ENCODE assay signal across 15 mouse cellular contexts in the genomic region with DNA sequence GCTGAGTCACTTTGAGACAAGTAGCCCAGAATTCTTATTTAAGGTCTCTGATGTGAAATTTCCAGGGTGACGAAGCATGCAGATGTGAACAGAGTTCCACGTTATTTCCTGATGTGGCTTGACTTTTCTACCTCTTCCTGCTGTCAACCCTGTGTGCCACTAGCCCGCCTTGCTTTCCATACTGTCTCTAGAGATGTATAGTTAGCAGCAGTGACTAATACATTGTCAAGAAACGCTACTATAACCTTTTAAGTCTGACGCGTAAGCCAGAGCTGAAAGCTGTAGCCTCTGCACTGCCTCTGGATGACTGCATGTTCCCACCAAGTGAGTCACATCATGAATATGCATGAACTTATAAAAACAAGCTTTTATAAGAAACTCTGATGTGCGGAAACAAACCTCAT.
DNase-seq lines count a peak whose midpoint lies in the region; ATAC-seq lines count a peak whose summit lies in the region.
"Had no signal": no experiment of that assay in that cellular context is flagged by ENCODE, and none has a peak within 500 bp of the region (broad histone marks: within the 10 kb centered on the region; RNA-seq: fewer than 3 reads in every experiment).

No protein-coding gene starts in this region.

- H3K27ac ChIP-seq in intestine, embryonic 16.5 days (ENCODE audit: low read length) = no peak overlapping the region
- H3K27ac ChIP-seq: forebrain, embryonic 15.5 days; hindbrain, embryonic 14.5 days; kidney, postnatal 0 days; liver, embryonic 14.5 days had no signal

- H3K9ac ChIP-seq in intestine, embryonic 16.5 days (ENCODE audit: low read depth, low read length) = no peak overlapping the region
- H3K9ac ChIP-seq: forebrain, embryonic 15.5 days; heart, embryonic 12.5 days; hindbrain, embryonic 14.5 days; liver, embryonic 14.5 days had no signal

- intact Hi-C loops in left cerebral cortex, postnatal 4 days (cut with DNase I) = no loop called here
- intact Hi-C loops in left cerebral cortex, postnatal 36 days (cut with DNase I) = loop anchor here (2.0 to 5.0 kb wide), 2 partner anchors 57 to 71 kb away; partner anchors contain the start of genes Pafah1b2 and Sik3

- ATAC-seq in common myeloid progenitor, adult 5-6 weeks (replicated peaks; ENCODE audit: low read depth, poor library complexity, severe bottlenecking) = peak; percentile 31; the same call in 1 of the 2 replicates
- no peak for ATAC-seq in intestine, embryonic 16.5 days
- ATAC-seq: forebrain, embryonic 15.5 days had no signal

- H3K36me3 ChIP-seq in intestine, embryonic 16.5 days (ENCODE audit: control insufficient read depth, insufficient read depth, low read length) = no peaks in the 10 kb centered on the region
- H3K36me3 ChIP-seq: forebrain, embryonic 15.5 days; heart, embryonic 12.5 days had no signal

- no peaks in the 10 kb centered on the region for H3K27me3 ChIP-seq in intestine, embryonic 16.5 days (replicated peaks; ENCODE audit: control insufficient read depth, insufficient read depth, low read length)
- H3K27me3 ChIP-seq: forebrain, embryonic 15.5 days; heart, embryonic 12.5 days had no signal

- 80% methylated on average over 7 of the region's 7 CpGs for WGBS in intestine, embryonic 16.5 days

- no peak overlapping the region for H3K4me3 ChIP-seq in intestine, embryonic 16.5 days (ENCODE audit: low read length)
- H3K4me3 ChIP-seq: forebrain, embryonic 15.5 days; heart, embryonic 12.5 days had no signal

- DNase-seq in left cerebral cortex, adult 11 months (ENCODE audit: low spot score) = peak; percentile 70
- no peak for DNase-seq in left cerebral cortex, postnatal 4 days
- peak; percentile 17 for DNase-seq in Muller cell, postnatal 12 days (ENCODE audit: inconsistent ontology term)
- peak; percentile 16 to 29 for DNase-seq in left cerebral cortex, postnatal 36 days (ENCODE audit: low spot score in 2 of 2)
- DNase-seq in kidney, adult 18-20 months = no peak
- DNase-seq: cerebellum, adult 18-20 months; lung, postnatal 36 days; thymus, adult 2 months had no signal

- H3K4me2 ChIP-seq in intestine, embryonic 16.5 days (ENCODE audit: low read depth, low read length) = no peak overlapping the region
- H3K4me2 ChIP-seq: forebrain, embryonic 15.5 days; heart, embryonic 12.5 days; hindbrain, embryonic 14.5 days had no signal

- peaks cover 5% of the 10 kb centered on the region; the same call in 1 of the 2 replicates for H3K4me1 ChIP-seq in intestine, embryonic 16.5 days (ENCODE audit: control insufficient read depth, insufficient read depth, low read length)

- H3K9me3 ChIP-seq in intestine, embryonic 16.5 days (ENCODE audit: control insufficient read depth, low read length) = no peaks in the 10 kb centered on the region
- H3K9me3 ChIP-seq: forebrain, embryonic 15.5 days; heart, embryonic 12.5 days had no signal

Comparison
In these comparisons a context has a peak if more than half of its experiments do, and no peak if none do; other contexts are left out.
1. DNase-seq: peak in left cerebral cortex, adult 11 months (single experiment), Muller cell, postnatal 12 days (single experiment) and left cerebral cortex, postnatal 36 days (2 of 2); none in left cerebral cortex, postnatal 4 days (single experiment) and kidney, adult 18-20 months (single experiment).